Mouse (Mus musculus): ENCODE data around the gene Olfr354. TPM values are rescaled to one million over a fixed set of nuclear protein-coding genes. Genes with fewer than 3 reads are reported as not detected.

Gene Olfr354
- not detected in 2 replicates for polyA plus RNA-seq (2014; fragmentation: Nextera tagmentation; extraction: Ambion mirVana)

GRCm38 (mm10) chr2:36905380-36905779, at the start of gene Olfr354:
Gene Olfr354 (plus strand): TSS chr2:36905680.
- Histone ChIP-seq H3K27ac (ENCODE audit: low read depth) (no peak within 1 kb of the TSS), H3K36me3 (ENCODE audit: insufficient read depth) (no peaks in the 10 kb centered on the region), H3K4me1 (ENCODE audit: insufficient read depth) (no peaks in the 10 kb centered on the region), H3K4me2 (no peak within 1 kb of the TSS), H3K27me3 (ENCODE audit: insufficient read depth, low read length) (no peaks in the 10 kb centered on the region), H3K4me3 (ENCODE audit: low read depth, low read length) (no peak within 1 kb of the TSS), H3K9me3 (ENCODE audit: low read depth, low read length) (no peaks in the 10 kb centered on the region), H3K9ac (no peak within 1 kb of the TSS)
- ATAC-seq (ENCODE audit: insufficient read depth), result no peak
- DNase-seq, result no peak
- no peak for TF ChIP-seq CTCF (IDR thresholded peaks at IDR 0.05; ENCODE audit: low read depth)

- DNase-seq, result no peak
Observed at GRCm38 (mm10) chr2:36862560-36862959, 42.9 kb upstream of the Olfr354 start, which contains the start of gene Olfr351. Gene Olfr351 (minus strand): TSS chr2:36862660.

DNA sequence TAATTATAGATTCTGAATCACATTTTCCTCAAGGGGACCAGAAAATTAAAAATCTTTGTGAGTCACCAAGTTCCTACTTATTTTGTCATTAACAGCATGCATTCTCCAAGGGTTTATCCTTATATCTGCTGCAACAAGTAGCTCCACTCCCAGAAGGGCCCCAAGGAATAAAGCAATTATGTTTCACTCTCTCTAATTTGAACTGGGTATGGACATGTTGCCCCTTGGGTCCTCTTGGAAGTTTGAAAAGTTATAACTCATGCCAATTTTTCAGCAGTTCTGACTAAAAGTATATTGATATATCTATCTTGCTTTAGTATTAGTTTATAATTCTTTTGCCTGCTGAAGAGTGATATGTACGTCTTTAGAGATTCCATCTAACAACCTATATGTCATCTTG, 37.3 kb upstream of the Olfr354 start, which contains the start of gene Olfr352:
Olfr352 (plus strand) TSS at position 301 of the 400 bp plus-strand sequence.
- Histone ChIP-seq H3K4me1 (ENCODE audit: insufficient read depth) (no peaks in the 10 kb centered on the region), H3K9me3 (ENCODE audit: low read depth, low read length) (no peaks in the 10 kb centered on the region), H3K4me2 (no peak within 1 kb of the TSS), H3K36me3 (ENCODE audit: insufficient read depth) (no peaks in the 10 kb centered on the region), H3K27me3 (ENCODE audit: insufficient read depth, low read length) (no peaks in the 10 kb centered on the region), H3K9ac (no peak within 1 kb of the TSS), H3K27ac (ENCODE audit: low read depth) (no peak within 1 kb of the TSS), H3K4me3 (ENCODE audit: low read depth, low read length) (no peak within 1 kb of the TSS)
- no peak for TF ChIP-seq CTCF (IDR thresholded peaks at IDR 0.05; ENCODE audit: low read depth)
- 82% methylated on average over 1 of the region's 1 CpGs for WGBS
- DNase-seq (no peak), ATAC-seq (ENCODE audit: insufficient read depth) (no peak)

More at GRCm38 (mm10) chr2:36862560-36862959, 42.9 kb upstream of the Olfr354 start, which contains the start of gene Olfr351:
- no peaks in the 10 kb centered on the region for H3K4me1 ChIP-seq (ENCODE audit: insufficient read depth)
- TF ChIP-seq CTCF (IDR thresholded peaks at IDR 0.05; ENCODE audit: low read depth), result no peak
- H3K36me3 ChIP-seq (ENCODE audit: insufficient read depth), result no peaks in the 10 kb centered on the region
- no peaks in the 10 kb centered on the region for H3K27me3 ChIP-seq (ENCODE audit: insufficient read depth, low read length)
- no peak within 1 kb of the TSS for H3K27ac ChIP-seq (ENCODE audit: low read depth)
- no peaks in the 10 kb centered on the region for H3K9me3 ChIP-seq (ENCODE audit: low read depth, low read length)
- ATAC-seq (ENCODE audit: insufficient read depth), result no peak
- no peak within 1 kb of the TSS for H3K4me3 ChIP-seq (ENCODE audit: low read depth, low read length)
- H3K4me2 ChIP-seq, result no peak within 1 kb of the TSS
- 71% methylated on average over 1 of the region's 1 CpGs for WGBS
- H3K9ac ChIP-seq, result no peak within 1 kb of the TSS

GRCm38 (mm10) chr2:36892836-36893235, 12.6 kb upstream of the Olfr354 start, which contains the start of gene Olfr353:
Gene Olfr353 (minus strand): TSS chr2:36892936.
- Histone ChIP-seq H3K27me3 (ENCODE audit: insufficient read depth, low read length) (no peaks in the 10 kb centered on the region), H3K4me3 (ENCODE audit: low read depth, low read length) (no peak within 1 kb of the TSS), H3K27ac (ENCODE audit: low read depth) (no peak within 1 kb of the TSS), H3K9ac (no peak within 1 kb of the TSS), H3K36me3 (ENCODE audit: insufficient read depth) (no peaks in the 10 kb centered on the region), H3K9me3 (ENCODE audit: low read depth, low read length) (no peaks in the 10 kb centered on the region), H3K4me1 (ENCODE audit: insufficient read depth) (no peaks in the 10 kb centered on the region), H3K4me2 (no peak within 1 kb of the TSS)
- TF ChIP-seq CTCF (IDR thresholded peaks at IDR 0.05; ENCODE audit: low read depth), result no peak
- ATAC-seq (ENCODE audit: insufficient read depth) (no peak), DNase-seq (no peak)

GRCm38 (mm10) chr2:36897114-36897513, 8.4 kb upstream of the Olfr354 start:
- no peak overlapping the region for H3K27ac ChIP-seq (ENCODE audit: low read depth)
- TF ChIP-seq CTCF (IDR thresholded peaks at IDR 0.05; ENCODE audit: low read depth), result no peak
- H3K4me2 ChIP-seq, result no peak overlapping the region
- no peaks in the 10 kb centered on the region for H3K36me3 ChIP-seq (ENCODE audit: insufficient read depth)
- no peaks in the 10 kb centered on the region for H3K27me3 ChIP-seq (ENCODE audit: insufficient read depth, low read length)
- no peak overlapping the region for H3K4me3 ChIP-seq (ENCODE audit: low read depth, low read length)
- H3K4me1 ChIP-seq (ENCODE audit: insufficient read depth), result no peaks in the 10 kb centered on the region
- no peaks in the 10 kb centered on the region for H3K9me3 ChIP-seq (ENCODE audit: low read depth, low read length)
- no peak overlapping the region for H3K9ac ChIP-seq
- no peak for ATAC-seq (ENCODE audit: insufficient read depth)
- no peak for DNase-seq

DNA sequence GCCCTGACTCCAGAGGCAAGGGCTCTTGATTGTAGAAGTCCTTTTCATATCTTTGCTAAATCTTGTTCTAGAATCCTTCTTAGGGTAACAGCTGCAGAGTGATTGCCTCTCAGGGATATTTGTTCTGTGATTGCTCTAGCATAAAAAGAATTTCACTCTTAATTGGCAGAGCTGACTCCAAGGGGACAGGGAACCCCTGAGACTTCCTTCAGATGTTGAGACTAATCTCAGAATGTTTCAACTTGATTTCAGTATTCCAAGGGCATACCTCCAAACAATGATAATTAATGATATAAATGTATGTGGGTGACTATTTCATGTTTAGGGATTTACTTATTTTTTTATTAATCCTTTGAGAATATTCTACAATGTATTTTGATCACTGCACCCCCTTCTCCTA, 23.3 kb downstream of the Olfr354 start, which contains the start of gene Olfr355:
Olfr355 (minus strand) TSS at position 101 of the 400 bp plus-strand sequence.
- Histone ChIP-seq H3K9ac (no peak within 1 kb of the TSS), H3K36me3 (ENCODE audit: insufficient read depth) (no peaks in the 10 kb centered on the region), H3K4me3 (ENCODE audit: low read depth, low read length) (no peak within 1 kb of the TSS), H3K27me3 (ENCODE audit: insufficient read depth, low read length) (no peaks in the 10 kb centered on the region), H3K4me2 (no peak within 1 kb of the TSS), H3K27ac (ENCODE audit: low read depth) (no peak within 1 kb of the TSS), H3K4me1 (ENCODE audit: insufficient read depth) (no peaks in the 10 kb centered on the region), H3K9me3 (ENCODE audit: low read depth, low read length) (no peaks in the 10 kb centered on the region)
- DNase-seq (no peak), ATAC-seq (ENCODE audit: insufficient read depth) (no peak)
- TF ChIP-seq CTCF (IDR thresholded peaks at IDR 0.05; ENCODE audit: low read depth), result no peak

- ATAC-seq (ENCODE audit: insufficient read depth) (no peak), DNase-seq (no peak)
- H3K9me3 ChIP-seq (ENCODE audit: low read depth, low read length), result no peaks in the 10 kb centered on the region
- no peaks in the 10 kb centered on the region for H3K36me3 ChIP-seq (ENCODE audit: insufficient read depth)
- H3K4me1 ChIP-seq (ENCODE audit: insufficient read depth), result no peaks in the 10 kb centered on the region
- no peak within 1 kb of the TSS for H3K27ac ChIP-seq (ENCODE audit: low read depth)
- TF ChIP-seq CTCF (IDR thresholded peaks at IDR 0.05; ENCODE audit: low read depth), result no peak
- WGBS, result 79% methylated on average over 2 of the region's 2 CpGs
- no peak within 1 kb of the TSS for H3K9ac ChIP-seq
- no peak within 1 kb of the TSS for H3K4me3 ChIP-seq (ENCODE audit: low read depth, low read length)
- no peaks in the 10 kb centered on the region for H3K27me3 ChIP-seq (ENCODE audit: insufficient read depth, low read length)
- H3K4me2 ChIP-seq, result no peak within 1 kb of the TSS
Observed at GRCm38 (mm10) chr2:36936821-36937220, 31.3 kb downstream of the Olfr354 start, which contains the start of gene Olfr356. Gene Olfr356 (plus strand): TSS chr2:36937121.

Other genes with a start within 250 kb of the Olfr354 start
- not detected in 2 replicates for gene Olfr346, start 219.9 kb upstream of the Olfr354 start, polyA plus RNA-seq (2014; fragmentation: Nextera tagmentation; extraction: Ambion mirVana)
- not detected in 2 replicates for gene Olfr347, start 173.8 kb upstream of the Olfr354 start, polyA plus RNA-seq (2014; fragmentation: Nextera tagmentation; extraction: Ambion mirVana)
- not detected in 2 replicates for gene Olfr348, start 121.4 kb upstream of the Olfr354 start, polyA plus RNA-seq (2014; fragmentation: Nextera tagmentation; extraction: Ambion mirVana)
- not detected in 2 replicates for gene Olfr50, start 115.1 kb upstream of the Olfr354 start, polyA plus RNA-seq (2014; fragmentation: Nextera tagmentation; extraction: Ambion mirVana)
- not detected in 2 replicates for gene Olfr3, start 88.6 kb upstream of the Olfr354 start, polyA plus RNA-seq (2014; fragmentation: Nextera tagmentation; extraction: Ambion mirVana)
- not detected in 2 replicates for gene Olfr350, start 59.4 kb upstream of the Olfr354 start, polyA plus RNA-seq (2014; fragmentation: Nextera tagmentation; extraction: Ambion mirVana)
- gene Olfr351, start 43.0 kb upstream of the Olfr354 start, polyA plus RNA-seq (2014; fragmentation: Nextera tagmentation; extraction: Ambion mirVana), result not detected in 2 replicates
- not detected in 2 replicates for gene Olfr352, start 37.2 kb upstream of the Olfr354 start, polyA plus RNA-seq (2014; fragmentation: Nextera tagmentation; extraction: Ambion mirVana)
- gene Olfr353, start 12.7 kb upstream of the Olfr354 start, polyA plus RNA-seq (2014; fragmentation: Nextera tagmentation; extraction: Ambion mirVana), result not detected in 2 replicates
- not detected in 2 replicates for gene Olfr355, start 23.2 kb downstream of the Olfr354 start, polyA plus RNA-seq (2014; fragmentation: Nextera tagmentation; extraction: Ambion mirVana)
- not detected in 2 replicates for gene Olfr356, start 31.4 kb downstream of the Olfr354 start, polyA plus RNA-seq (2014; fragmentation: Nextera tagmentation; extraction: Ambion mirVana)
- gene Olfr357, start 88.1 kb downstream of the Olfr354 start, polyA plus RNA-seq (2014; fragmentation: Nextera tagmentation; extraction: Ambion mirVana), result not detected in 2 replicates
- gene Olfr358, start 103.7 kb downstream of the Olfr354 start, polyA plus RNA-seq (2014; fragmentation: Nextera tagmentation; extraction: Ambion mirVana), result not detected in 2 replicates
- not detected in 2 replicates for gene Olfr360, start 160.1 kb downstream of the Olfr354 start, polyA plus RNA-seq (2014; fragmentation: Nextera tagmentation; extraction: Ambion mirVana)
- not detected in 2 replicates for gene Olfr361, start 183.6 kb downstream of the Olfr354 start, polyA plus RNA-seq (2014; fragmentation: Nextera tagmentation; extraction: Ambion mirVana)
- not detected in 2 replicates for gene Olfr362, start 212.2 kb downstream of the Olfr354 start, polyA plus RNA-seq (2014; fragmentation: Nextera tagmentation; extraction: Ambion mirVana)
- gene Olfr364-ps1, start 233.6 kb downstream of the Olfr354 start, polyA plus RNA-seq (2014; fragmentation: Nextera tagmentation; extraction: Ambion mirVana), result not detected in 2 replicates